8 mouse cellular contexts compared by ENCODE assay signal in genomic region chr5:24526889-24527230, GRCm38 (mm10). TPM values are rescaled to one million over a fixed set of nuclear protein-coding genes. Genes with fewer than 3 reads are reported as not detected.
DNase-seq lines count a peak whose midpoint lies in the region; ATAC-seq and TF ChIP-seq lines count a peak whose summit lies in the region.

Gbx1 (minus strand) TSS chr5:24527202.

- no peaks in the 10 kb centered on the region for H3K4me1 ChIP-seq in liver, adult 2 months (ENCODE audit: control insufficient read depth, insufficient read depth, low read length)
- H3K4me1 ChIP-seq in hindbrain, embryonic 13.5 days (replicated peaks): peaks cover 46% of the 10 kb centered on the region
- H3K4me1 ChIP-seq in lung, postnatal 0 days (ENCODE audit: insufficient read depth, low read depth, low read length): 0 out of 2 replicates have a peak, but pooled peaks cover 5% of the 10 kb centered on the region
- no peaks in the 10 kb centered on the region; the same call in 1 of the 2 replicates for H3K4me1 ChIP-seq in stomach, postnatal 0 days (replicated peaks; ENCODE audit: control insufficient read depth, insufficient read depth)

- intact Hi-C loops in gastrocnemius, postnatal 36 days (cut with DNase I): no loop called here

- TF ChIP-seq POLR2A in liver, adult 2 months (IDR thresholded peaks at IDR 0.05; ENCODE audit: extremely low read depth, insufficient read depth, low read length): no peak

- DNase-seq in liver, adult 2 months (ENCODE audit: extremely low read depth, low read depth, low spot score): no peak
- DNase-seq in liver: no peak
- DNase-seq in embryo, embryonic 9.5 days (ENCODE audit: extremely low spot score): peak; percentile 74
- no peak for DNase-seq in lung, postnatal 0 days (ENCODE audit: low spot score)
- DNase-seq in stomach, postnatal 0 days (ENCODE audit: low spot score): peak; percentile 60
- no peak for DNase-seq in layer of hippocampus, postnatal 14 days (ENCODE audit: low spot score in 2 of 2)
- DNase-seq in gastrocnemius, postnatal 36 days: no peak

- H3K36me3 ChIP-seq in liver, adult 2 months (ENCODE audit: control insufficient read depth, insufficient read depth, low read length): no peaks in the 10 kb centered on the region
- H3K36me3 ChIP-seq in hindbrain, embryonic 13.5 days: no peaks in the 10 kb centered on the region
- no peaks in the 10 kb centered on the region for H3K36me3 ChIP-seq in lung, postnatal 0 days (ENCODE audit: insufficient read depth, low read length)
- H3K36me3 ChIP-seq in stomach, postnatal 0 days (ENCODE audit: control insufficient read depth, insufficient read depth, low read length): no peaks in the 10 kb centered on the region

- WGBS in liver, adult 2 months: 3% methylated on average over 32 of the region's 49 CpGs
- 1% methylated on average over 39 of the region's 49 CpGs for WGBS in hindbrain, embryonic 13.5 days
- WGBS in lung, postnatal 0 days: 4% methylated on average over 36 of the region's 49 CpGs
- 2% methylated on average over 34 of the region's 49 CpGs for WGBS in stomach, postnatal 0 days

- H3K27me3 ChIP-seq in liver, adult 2 months (ENCODE audit: control insufficient read depth, insufficient read depth, low read length): peaks cover 13% of the 10 kb centered on the region
- H3K27me3 ChIP-seq in hindbrain, embryonic 13.5 days: peaks cover 93% of the 10 kb centered on the region
- H3K27me3 ChIP-seq in lung, postnatal 0 days (replicated peaks; ENCODE audit: insufficient read depth, low read length): peaks cover 62% of the 10 kb centered on the region
- H3K27me3 ChIP-seq in stomach, postnatal 0 days (ENCODE audit: control insufficient read depth, insufficient read depth, low read length): peaks cover 28% of the 10 kb centered on the region; the same call in 1 of the 2 replicates

- H3K4me2 ChIP-seq in hindbrain, embryonic 13.5 days: peak within 1 kb of the TSS; percentile 89
- peak within 1 kb of the TSS; percentile 60 for H3K4me2 ChIP-seq in lung, postnatal 0 days (replicated peaks; ENCODE audit: low read depth, low read length)
- H3K4me2 ChIP-seq in stomach, postnatal 0 days (replicated peaks; ENCODE audit: low read depth): peak within 1 kb of the TSS; percentile 62

- no peak within 1 kb of the TSS for H3K27ac ChIP-seq in liver, adult 2 months (replicated peaks; ENCODE audit: insufficient read depth, low read depth, low read length)
- peak within 1 kb of the TSS; percentile 60 for H3K27ac ChIP-seq in hindbrain, embryonic 13.5 days
- H3K27ac ChIP-seq in lung, postnatal 0 days (ENCODE audit: low read length): no peak within 1 kb of the TSS
- no peak within 1 kb of the TSS for H3K27ac ChIP-seq in stomach, postnatal 0 days (replicated peaks)

- H3K4me3 ChIP-seq in liver, adult 2 months (ENCODE audit: insufficient read depth, low read depth, low read length): no peak within 1 kb of the TSS
- H3K4me3 ChIP-seq in hindbrain, embryonic 13.5 days: peak within 1 kb of the TSS; percentile 55
- H3K4me3 ChIP-seq in lung, postnatal 0 days (ENCODE audit: low read depth, low read length): peak within 1 kb of the TSS; percentile 33
- H3K4me3 ChIP-seq in stomach, postnatal 0 days (ENCODE audit: low read depth, low read length): peak within 1 kb of the TSS; percentile 40

- H3K79me2 ChIP-seq in liver, adult 2 months (ENCODE audit: control insufficient read depth, insufficient read depth, low read length): no peaks in the 10 kb centered on the region

- H3K9me3 ChIP-seq in hindbrain, embryonic 13.5 days: no peaks in the 10 kb centered on the region
- H3K9me3 ChIP-seq in lung, postnatal 0 days (ENCODE audit: low read length): no peaks in the 10 kb centered on the region
- H3K9me3 ChIP-seq in stomach, postnatal 0 days (ENCODE audit: control insufficient read depth, low read length): no peaks in the 10 kb centered on the region

- TF ChIP-seq CTCF in liver, adult 2 months (IDR thresholded peaks at IDR 0.05; ENCODE audit: low read depth, low read length): 0 out of 2 replicates have a peak, but pooled peaks have one; percentile 3
- no peak; the same call in 1 of the 2 replicates for TF ChIP-seq CTCF in lung, postnatal 0 days (IDR thresholded peaks at IDR 0.05)
- TF ChIP-seq CTCF in stomach, postnatal 0 days (IDR thresholded peaks at IDR 0.05; ENCODE audit: low read depth): peak; percentile 22; the same call in 1 of the 2 replicates

- ATAC-seq in hindbrain, embryonic 13.5 days (ENCODE audit: low FRiP score): no peak; the same call in 1 of the 2 replicates
- ATAC-seq in lung, postnatal 0 days: peak; percentile 69
- ATAC-seq in stomach, postnatal 0 days (ENCODE audit: low FRiP score, low TSS enrichment): peak; percentile 54

- no peak within 1 kb of the TSS for H3K9ac ChIP-seq in liver, adult 2 months (ENCODE audit: low read depth, low read length)
- peak within 1 kb of the TSS; percentile 79 for H3K9ac ChIP-seq in hindbrain, embryonic 13.5 days
- H3K9ac ChIP-seq in lung, postnatal 0 days (replicated peaks; ENCODE audit: low read depth): no peak within 1 kb of the TSS
- no peak within 1 kb of the TSS for H3K9ac ChIP-seq in stomach, postnatal 0 days (ENCODE audit: low read length)

- TF ChIP-seq EP300 in lung, postnatal 0 days (IDR thresholded peaks at IDR 0.05): no peak
- TF ChIP-seq EP300 in stomach, postnatal 0 days (optimal IDR thresholded peaks at IDR 0.05): no peak

RNA-seq across cellular contexts. Expression of gene Gbx1, which starts in this region (rescaled TPM):
- not detected in 2 replicates for total RNA-seq in liver, adult 2 months (2014; rRNA removed)
- polyA plus RNA-seq in liver, adult 2 months (2012; rRNA removed): 0.02 TPM in 1 of 2 replicates, not detected in the other
- 4.6 and 5.1 TPM in 2 replicates for polyA plus RNA-seq in hindbrain, embryonic 13.5 days (2015; fragmentation: Nextera tagmentation; extraction: Ambion mirVana)
- 0.06 TPM in 1 of 2 replicates, not detected in the other for polyA plus RNA-seq in lung, postnatal 0 days (2015; fragmentation: Nextera tagmentation; extraction: Ambion mirVana)
- 0.02 TPM in 1 of 2 replicates, not detected in the other for polyA plus RNA-seq in stomach, postnatal 0 days (2015; fragmentation: Nextera tagmentation; extraction: Ambion mirVana)
- not detected for total RNA-seq in layer of hippocampus, postnatal 14 days (2021)
- not detected for total RNA-seq in gastrocnemius, postnatal 36 days (2021)

Comparison
In these comparisons a context has a peak if more than half of its experiments do, and no peak if none do; other contexts are left out.
1. Peak in ATAC-seq, H3K4me3 ChIP-seq and H3K4me2 ChIP-seq in lung, postnatal 0 days; RNA of the gene not detected or under 1 TPM.
2. Peak in DNase-seq, ATAC-seq, H3K4me3 ChIP-seq and H3K4me2 ChIP-seq in stomach, postnatal 0 days; RNA of the gene not detected or under 1 TPM.